In the genomic region with DNA sequence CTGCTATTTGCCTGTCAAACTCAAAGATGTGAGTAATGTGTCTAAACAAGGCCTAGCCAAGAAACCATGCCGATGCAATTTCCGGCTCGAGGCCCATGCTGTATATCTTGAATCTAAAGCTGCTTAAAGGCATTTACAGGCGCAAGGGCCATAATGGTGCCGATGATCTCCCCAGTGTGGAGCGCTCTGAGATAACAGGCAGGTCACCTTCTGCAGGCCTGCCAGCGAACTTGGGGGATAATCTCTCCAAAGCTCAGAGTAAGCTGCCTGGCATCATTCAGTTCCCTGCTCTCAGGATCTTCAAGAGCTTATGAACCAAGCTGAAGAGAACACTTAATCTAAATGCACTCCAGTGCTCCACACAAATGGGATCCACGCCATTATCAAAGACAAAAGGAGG, we compare ENCODE assay signal across 24 mouse cellular contexts.
A peak's percentile ranks its signal among the peaks of the same experiment; 100 is the strongest.
DNase-seq lines count a peak whose midpoint lies in the region; ATAC-seq lines count a peak whose summit lies in the region.
"Had no signal": no experiment of that assay in that cellular context is flagged by ENCODE, and none has a peak within 500 bp of the region (broad histone marks: within the 10 kb centered on the region; RNA-seq: fewer than 3 reads in every experiment).

No protein-coding gene starts in this region.

- no peaks in the 10 kb centered on the region for H3K4me1 ChIP-seq in forebrain, embryonic 11.5 days (replicated peaks; ENCODE audit: control insufficient read depth, insufficient read depth, low read length)
- H3K4me1 ChIP-seq in forebrain, embryonic 12.5 days = no peaks in the 10 kb centered on the region
- no peaks in the 10 kb centered on the region; the same call in 1 of the 2 replicates for H3K4me1 ChIP-seq in midbrain, embryonic 16.5 days (ENCODE audit: control insufficient read depth, insufficient read depth, low read length)
- H3K4me1 ChIP-seq: heart, embryonic 13.5 days; hindbrain, embryonic 15.5 days; intestine, embryonic 15.5 days; limb, embryonic 13.5 days; liver, embryonic 13.5 days; neural tube, embryonic 15.5 days had no signal

- no peaks in the 10 kb centered on the region for H3K27me3 ChIP-seq in forebrain, embryonic 11.5 days (ENCODE audit: control insufficient read depth, insufficient read depth, low read length)
- no peaks in the 10 kb centered on the region for H3K27me3 ChIP-seq in forebrain, embryonic 12.5 days
- no peaks in the 10 kb centered on the region for H3K27me3 ChIP-seq in midbrain, embryonic 16.5 days (ENCODE audit: control insufficient read depth, insufficient read depth, low read depth, low read length)
- H3K27me3 ChIP-seq: heart, embryonic 13.5 days; hindbrain, embryonic 15.5 days; intestine, embryonic 15.5 days; limb, embryonic 13.5 days; liver, embryonic 13.5 days; neural tube, embryonic 15.5 days had no signal

- peak; percentile 43 for DNase-seq in forebrain, embryonic 11.5 days (ENCODE audit: low spot score)
- DNase-seq in left cerebral cortex, postnatal 4 days = peak; percentile 6
- no peak for DNase-seq in left cerebral cortex, postnatal 10 days (ENCODE audit: extremely low spot score in 1 of 2, low spot score in 2 of 2)
- DNase-seq in right cerebral cortex, adult 2 months (ENCODE audit: low spot score in 2 of 2) = no peak
- no peak for DNase-seq in ovary, postnatal 14 days (ENCODE audit: low spot score)
- no peak for DNase-seq in urinary bladder, postnatal 14 days (ENCODE audit: low spot score)
- DNase-seq: adrenal gland, postnatal 36 days; cerebellum, adult 11-12 months; gastrocnemius, postnatal 25 days; heart, adult 2 months; heart, postnatal 14 days; kidney, adult 8-10 months; kidney, postnatal 10 days; liver, embryonic 13.5 days; lung, adult 2 months; lung, postnatal 14 days; thymus, postnatal 25 days had no signal

- H3K36me3 ChIP-seq in forebrain, embryonic 11.5 days (ENCODE audit: control insufficient read depth, insufficient read depth, low read length) = no peaks in the 10 kb centered on the region
- no peaks in the 10 kb centered on the region for H3K36me3 ChIP-seq in forebrain, embryonic 12.5 days (replicated peaks)
- H3K36me3 ChIP-seq in midbrain, embryonic 16.5 days (ENCODE audit: control insufficient read depth, insufficient read depth, low read length) = no peaks in the 10 kb centered on the region
- H3K36me3 ChIP-seq: heart, embryonic 13.5 days; hindbrain, embryonic 15.5 days; intestine, embryonic 15.5 days; limb, embryonic 13.5 days; liver, embryonic 13.5 days; neural tube, embryonic 15.5 days had no signal

- no peak overlapping the region for H3K4me3 ChIP-seq in forebrain, embryonic 11.5 days (ENCODE audit: low read depth, low read length)
- H3K4me3 ChIP-seq in forebrain, embryonic 12.5 days (replicated peaks) = no peak overlapping the region
- no peak overlapping the region for H3K4me3 ChIP-seq in midbrain, embryonic 16.5 days (ENCODE audit: low read depth, low read length)
- H3K4me3 ChIP-seq: heart, adult 2 months; heart, embryonic 13.5 days; hindbrain, embryonic 15.5 days; intestine, embryonic 15.5 days; limb, embryonic 13.5 days; liver, embryonic 13.5 days; neural tube, embryonic 15.5 days had no signal

- no peak overlapping the region for H3K4me2 ChIP-seq in forebrain, embryonic 11.5 days (ENCODE audit: low read depth, low read length, severe bottlenecking)
- H3K4me2 ChIP-seq in forebrain, embryonic 12.5 days = no peak overlapping the region
- no peak overlapping the region for H3K4me2 ChIP-seq in midbrain, embryonic 16.5 days (ENCODE audit: low read length)
- H3K4me2 ChIP-seq: heart, embryonic 13.5 days; hindbrain, embryonic 15.5 days; intestine, embryonic 15.5 days; limb, embryonic 13.5 days; liver, embryonic 13.5 days; neural tube, embryonic 15.5 days had no signal

- 47% methylated on average over 8 of the region's 8 CpGs for WGBS in forebrain, embryonic 11.5 days
- WGBS in forebrain, embryonic 12.5 days = 51% methylated on average over 8 of the region's 8 CpGs
- WGBS in midbrain, embryonic 16.5 days = 38% methylated on average over 8 of the region's 8 CpGs

- no peak overlapping the region for H3K27ac ChIP-seq in forebrain, embryonic 11.5 days (ENCODE audit: low read depth, low read length)
- no peak overlapping the region for H3K27ac ChIP-seq in forebrain, embryonic 12.5 days
- H3K27ac ChIP-seq in midbrain, embryonic 16.5 days (ENCODE audit: low read length) = peak overlapping the region; percentile 5; the same call in 1 of the 2 replicates
- H3K27ac ChIP-seq: heart, adult 2 months; heart, embryonic 13.5 days; hindbrain, embryonic 15.5 days; intestine, embryonic 15.5 days; limb, embryonic 13.5 days; liver, embryonic 13.5 days; neural tube, embryonic 15.5 days had no signal

- intact Hi-C loops in left cerebral cortex, postnatal 4 days (cut with DNase I) = no loop called here
- intact Hi-C loops in left cerebral cortex, postnatal 10 days (cut with DNase I) = no loop called here

- no peak overlapping the region for H3K9ac ChIP-seq in forebrain, embryonic 11.5 days (ENCODE audit: low read length)
- no peak overlapping the region for H3K9ac ChIP-seq in forebrain, embryonic 12.5 days
- no peak overlapping the region for H3K9ac ChIP-seq in midbrain, embryonic 16.5 days (ENCODE audit: low read depth, low read length)
- H3K9ac ChIP-seq: heart, embryonic 13.5 days; hindbrain, embryonic 15.5 days; intestine, embryonic 15.5 days; limb, embryonic 13.5 days; liver, embryonic 13.5 days; neural tube, embryonic 15.5 days had no signal

- ATAC-seq in forebrain, embryonic 11.5 days (replicated peaks; ENCODE audit: low FRiP score) = no peak
- ATAC-seq in forebrain, embryonic 12.5 days (ENCODE audit: low FRiP score) = no peak
- no peak for ATAC-seq in midbrain, embryonic 16.5 days
- ATAC-seq: intestine, embryonic 15.5 days had no signal

- H3K9me3 ChIP-seq in forebrain, embryonic 11.5 days (ENCODE audit: control insufficient read depth, low read length) = no peaks in the 10 kb centered on the region
- no peaks in the 10 kb centered on the region for H3K9me3 ChIP-seq in forebrain, embryonic 12.5 days
- no peaks in the 10 kb centered on the region for H3K9me3 ChIP-seq in midbrain, embryonic 16.5 days (replicated peaks; ENCODE audit: control insufficient read depth, low read length, poor library complexity, severe bottlenecking)
- H3K9me3 ChIP-seq: heart, embryonic 13.5 days; hindbrain, embryonic 15.5 days; intestine, embryonic 15.5 days; limb, embryonic 13.5 days; liver, embryonic 13.5 days; neural tube, embryonic 15.5 days had no signal

Comparison
In these comparisons a context has a peak if more than half of its experiments do, and no peak if none do; other contexts are left out.
1. DNase-seq: peak in forebrain, embryonic 11.5 days (single experiment) and left cerebral cortex, postnatal 4 days (single experiment); none in left cerebral cortex, postnatal 10 days (0 of 2), right cerebral cortex, adult 2 months (0 of 2), ovary, postnatal 14 days (single experiment) and urinary bladder, postnatal 14 days (single experiment).